Mouse (Mus musculus): ENCODE measurements around the gene Atxn1. TPM values are rescaled to one million over a fixed set of nuclear protein-coding genes. Genes with fewer than 3 reads are reported as not detected.

Gene Atxn1
- total and polyA plus RNA-seq, 3 experiments: 8.0 to 13.1 (median 9.7) TPM

- Histone ChIP-seq H3K4me2 (ENCODE audit: insufficient read depth, low read depth, poor library complexity, severe bottlenecking) (peak overlapping the region; percentile 41), H3K27ac (ENCODE audit: insufficient read depth, low read depth) (no peak overlapping the region), H3K36me3 (replicated peaks in 1 of 2; ENCODE audit: control insufficient read depth in 1 of 2, insufficient read depth in 1 of 2, low read length in 1 of 2) (peaks cover 10 to 90% of the 10 kb centered on the region in 2 experiments), H3K4me3 (replicated peaks in 1 of 3; ENCODE audit: low read depth in 2 of 3, low read length in 2 of 3, poor library complexity in 1 of 3) (no peak overlapping the region), H3K9ac (ENCODE audit: insufficient read depth, low read depth) (no peak overlapping the region), H3K27me3 (replicated peaks) (no peaks in the 10 kb centered on the region), H3K9me3 (replicated peaks; ENCODE audit: low read length) (no peaks in the 10 kb centered on the region), H3K79me2 (replicated peaks; ENCODE audit: control insufficient read depth, extremely low read depth, insufficient read depth, poor library complexity, severe bottlenecking) (peaks cover 2% of the 10 kb centered on the region; the same call in 1 of the 2 replicates), H3K4me1 (ENCODE audit: control insufficient read depth in 1 of 2, insufficient read depth in 2 of 2) (peaks cover 16 to 50% of the 10 kb centered on the region in 2 experiments)
- DNase-seq (ENCODE audit: extremely low read depth): peak; percentile 50
- no peak for TF ChIP-seq MAZ (IDR thresholded peaks at IDR 0.05; ENCODE audit: low read depth, low read length)
- TF ChIP-seq MXI1 (IDR thresholded peaks at IDR 0.05; ENCODE audit: low read depth, low read length): no peak
- no peak for TF ChIP-seq TCF12 (IDR thresholded peaks at IDR 0.05; ENCODE audit: low read depth, low read length)
- no peak; the same call in 1 of the 2 replicates for TF ChIP-seq ETS1 (conservative IDR thresholded peaks at IDR 0.05; ENCODE audit: low read depth, low read length)
- no peak for TF ChIP-seq USF2 (conservative IDR thresholded peaks at IDR 0.05; ENCODE audit: low read depth, low read length)
- TF ChIP-seq POLR2AphosphoS2 (IDR thresholded peaks at IDR 0.05; ENCODE audit: low read depth, low read length): no peak
- in situ Hi-C loops (cut with MboI; ENCODE audit: low pct_ligation_motif_present, low pct_unique_long_range_greater_than_20kb, low sequenced_read_pairs) (no loop called here), dilution Hi-C loops (cut with MboI; ENCODE audit: extremely low pct_ligation_motif_present, extremely low pct_unique_long_range_greater_than_20kb, low sequenced_read_pairs) (no loop called here)
Observed at GRCm38 (mm10) chr13:45726181-45726580, 238.6 kb downstream of the Atxn1 start.

- Histone ChIP-seq H3K9me3 (replicated peaks; ENCODE audit: low read length) (no peaks in the 10 kb centered on the region), H3K27me3 (replicated peaks) (no peaks in the 10 kb centered on the region), H3K79me2 (replicated peaks; ENCODE audit: control insufficient read depth, extremely low read depth, insufficient read depth, poor library complexity, severe bottlenecking) (peaks cover 2% of the 10 kb centered on the region; the same call in 1 of the 2 replicates), H3K4me2 (ENCODE audit: insufficient read depth, low read depth, poor library complexity, severe bottlenecking) (no peak overlapping the region), H3K27ac (ENCODE audit: insufficient read depth, low read depth) (no peak overlapping the region), H3K36me3 (replicated peaks in 1 of 2; ENCODE audit: control insufficient read depth in 1 of 2, insufficient read depth in 1 of 2, low read length in 1 of 2) (peaks cover 6 to 85% of the 10 kb centered on the region in 2 experiments), H3K4me3 (replicated peaks in 1 of 3; ENCODE audit: low read depth in 2 of 3, low read length in 2 of 3, poor library complexity in 1 of 3) (no peak overlapping the region), H3K9ac (ENCODE audit: insufficient read depth, low read depth) (no peak overlapping the region), H3K4me1 (ENCODE audit: control insufficient read depth in 1 of 2, insufficient read depth in 2 of 2) (peaks cover 16 to 50% of the 10 kb centered on the region in 2 experiments)
- dilution Hi-C loops (cut with MboI; ENCODE audit: extremely low pct_ligation_motif_present, extremely low pct_unique_long_range_greater_than_20kb, low sequenced_read_pairs) (no loop called here), in situ Hi-C loops (cut with MboI; ENCODE audit: low pct_ligation_motif_present, low pct_unique_long_range_greater_than_20kb, low sequenced_read_pairs) (no loop called here)
- DNase-seq (ENCODE audit: extremely low read depth): no peak
- TF ChIP-seq NRF1 (IDR thresholded peaks at IDR 0.05; ENCODE audit: low read depth, low read length) (no peak), ETS1 (conservative IDR thresholded peaks at IDR 0.05; ENCODE audit: low read depth, low read length) (no peak), TCF12 (IDR thresholded peaks at IDR 0.05; ENCODE audit: low read depth, low read length) (no peak), POLR2A (IDR thresholded peaks at IDR 0.05; ENCODE audit: low read depth, low read length) (no peak), CTCF (conservative IDR thresholded peaks at IDR 0.05 in 1 of 2, IDR thresholded peaks at IDR 0.05 in 1 of 2; ENCODE audit: low read depth in 2 of 2, low read length in 2 of 2) (no peak), SIN3A (IDR thresholded peaks at IDR 0.05; ENCODE audit: low read length) (no peak), ZNF384 (IDR thresholded peaks at IDR 0.05; ENCODE audit: low read depth, low read length) (no peak), TBP (conservative IDR thresholded peaks at IDR 0.05; ENCODE audit: low read depth, low read length) (no peak), EP300 (IDR thresholded peaks at IDR 0.05; ENCODE audit: low read length) (no peak), HCFC1 (IDR thresholded peaks at IDR 0.05; ENCODE audit: low read depth, low read length) (no peak), MAX (IDR thresholded peaks at IDR 0.05; ENCODE audit: low read length) (no peak), UBTF (IDR thresholded peaks at IDR 0.05; ENCODE audit: low read depth, low read length) (no peak)
Observed at GRCm38 (mm10) chr13:45724507-45725259, 240.1 kb downstream of the Atxn1 start.
